Mouse (Mus musculus) frontal cortex, postnatal 36 days (tissue): ENCODE results near the gene 2210010C04Rik.

Source experiments
- DNase-seq, 2 experiments: peaks; one replicate each; pipeline ENCODE4 v3.0.0; 2022; ENCODE audit warnings: low spot score in 2 of 2

The 2210010C04Rik gene

GRCm38 (mm10) chr6:41035409-41035808 lies at the start of gene 2210010C04Rik:
2210010C04Rik (minus strand) TSS chr6:41035509.
- no peak for DNase-seq

DNA sequence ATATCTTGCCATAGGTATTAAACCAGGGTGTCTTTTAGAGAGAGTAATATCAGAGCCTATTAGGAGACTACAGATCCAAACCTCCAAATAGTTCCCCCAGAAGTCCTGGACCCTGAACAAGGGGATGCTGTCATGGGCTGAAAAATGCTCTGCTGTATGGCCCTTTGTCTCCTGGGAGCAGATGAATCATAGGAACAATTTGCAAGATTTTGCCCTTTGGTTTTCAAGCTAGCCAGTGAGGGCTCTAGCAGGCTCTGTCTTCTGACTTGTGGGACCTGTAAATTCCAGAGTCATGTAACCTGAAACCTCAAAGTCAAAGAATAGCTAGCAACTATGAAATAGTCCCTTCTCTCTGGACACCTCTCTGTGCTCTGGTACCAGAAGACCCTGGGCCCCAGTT lies 44.8 kb upstream of the 2210010C04Rik start:
- no peak for DNase-seq

DNA sequence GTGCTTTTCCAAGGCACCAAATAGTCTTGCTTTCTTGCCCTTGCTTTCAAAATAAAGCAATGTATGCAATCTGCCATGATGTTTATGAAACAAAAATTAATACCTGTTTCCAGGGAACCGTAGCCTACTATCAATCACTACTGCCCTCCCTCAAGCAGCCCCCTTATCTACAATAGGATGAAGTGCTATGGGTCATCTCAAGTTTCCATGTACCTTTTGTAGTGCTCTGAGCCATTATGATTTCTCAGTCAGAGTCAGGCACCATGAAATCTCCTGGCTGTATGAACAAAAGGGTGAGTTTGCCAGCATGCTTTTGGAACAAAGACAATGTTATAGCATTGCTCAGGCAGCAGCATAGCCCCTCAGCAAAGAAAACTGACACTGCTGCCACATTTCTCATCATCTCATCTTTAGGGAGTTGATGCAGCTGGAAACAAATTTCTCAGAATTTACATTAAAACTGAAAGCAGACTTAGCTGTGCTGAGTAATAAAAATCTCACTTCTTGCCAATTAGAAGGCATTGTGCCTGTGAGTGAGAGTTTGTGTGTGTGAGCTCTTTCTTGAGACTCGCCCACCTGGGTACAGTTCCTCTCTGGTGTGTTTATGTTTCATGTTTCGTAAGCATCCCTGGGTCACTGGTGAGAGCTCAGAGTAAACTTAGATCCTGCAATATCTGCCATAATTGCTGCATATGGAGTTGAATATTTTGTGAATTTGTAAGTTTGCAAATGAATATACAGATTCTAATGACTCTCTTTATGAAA lies 43.4 kb upstream of the 2210010C04Rik start:
- DNase-seq, result no peak

DNA sequence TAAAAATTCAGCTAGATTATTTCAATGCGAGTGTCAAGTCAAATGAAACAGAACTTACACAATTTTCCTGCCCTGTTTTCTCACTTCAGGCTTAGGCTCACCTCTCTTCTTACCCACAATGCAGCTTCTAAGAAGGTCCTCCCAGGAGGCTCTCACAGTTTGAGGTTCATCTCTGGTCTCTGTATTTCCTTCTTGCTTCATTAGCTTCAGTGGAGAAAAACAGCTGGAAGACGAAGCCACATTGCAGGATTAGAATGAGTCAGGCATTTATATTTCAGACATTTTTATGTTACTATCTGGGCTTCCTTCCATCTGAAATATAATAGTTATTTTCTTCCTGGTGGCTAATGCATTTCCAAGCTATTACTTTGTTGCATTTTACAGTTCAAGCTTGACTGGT lies 40.4 kb upstream of the 2210010C04Rik start:
- DNase-seq, result no peak

DNA sequence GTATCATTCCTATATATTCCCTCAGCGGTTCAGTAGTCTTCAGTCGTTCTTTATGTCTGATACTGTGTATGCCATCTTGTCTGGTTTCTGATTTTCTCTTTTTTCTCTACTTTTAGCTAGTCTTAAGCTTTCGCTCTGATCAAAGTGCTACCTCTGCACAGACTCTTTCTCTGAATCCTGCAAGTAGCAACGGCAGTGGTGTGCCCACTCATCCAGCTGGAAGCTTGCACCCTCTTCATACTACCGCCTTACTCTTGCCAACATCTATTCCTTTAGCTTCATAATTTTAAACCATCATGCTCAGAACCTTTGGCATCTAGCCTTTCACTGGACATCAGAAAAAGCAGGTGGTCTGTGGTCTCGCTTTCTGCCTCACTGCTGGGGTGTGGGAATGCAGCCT lies 28.0 kb upstream of the 2210010C04Rik start:
- DNase-seq, result peak in 1 of 2 experiments; percentile 51

- no peak for DNase-seq
These were observed 27.4 kb upstream of the 2210010C04Rik start for GRCm38 (mm10) chr6:41062746-41063145.

DNA sequence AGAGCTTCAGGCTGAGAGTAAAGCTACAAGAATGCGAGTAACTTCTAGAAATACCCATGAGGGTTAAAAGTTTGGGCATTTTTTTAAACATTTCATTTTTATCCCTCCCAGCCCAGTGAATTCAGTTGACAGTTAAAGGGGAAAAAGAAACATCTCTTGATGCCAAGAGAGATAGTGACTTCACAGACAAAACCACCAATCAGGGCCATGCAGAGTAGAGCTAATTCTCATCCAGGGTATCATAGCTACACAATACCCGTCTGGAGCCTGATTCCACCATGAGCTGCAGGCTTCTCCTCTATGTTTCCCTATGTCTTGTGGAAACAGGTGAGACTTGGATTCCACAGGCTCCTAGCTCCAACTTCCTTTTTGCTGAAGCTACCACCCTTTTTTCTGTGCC lies 26.8 kb upstream of the 2210010C04Rik start:
- no peak for DNase-seq

GRCm38 (mm10) chr6:41061085-41061484 lies 25.8 kb upstream of the 2210010C04Rik start:
- DNase-seq, result no peak

- DNase-seq, result peak; percentile 31 to 55
These were observed 22.3 kb upstream of the 2210010C04Rik start for GRCm38 (mm10) chr6:41057653-41058052.

DNA sequence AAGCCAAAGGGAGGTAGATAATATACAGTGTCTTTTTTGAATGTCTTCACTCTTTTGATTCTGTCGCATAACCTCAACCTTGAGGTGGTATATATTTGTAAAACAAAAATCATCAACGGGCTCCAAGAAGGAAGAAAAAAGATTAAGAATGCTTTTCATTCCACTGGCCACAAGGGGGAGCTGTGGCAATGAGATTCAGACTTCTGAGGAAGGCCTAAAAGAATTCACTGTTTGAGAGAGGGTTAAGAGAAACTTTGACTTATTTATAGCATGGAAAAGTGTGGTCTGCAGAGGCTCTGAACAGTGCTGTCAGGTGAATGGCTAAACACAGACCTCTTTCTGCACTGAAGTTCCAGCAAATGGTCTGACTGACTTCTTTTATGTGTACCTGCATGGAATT lies 20.3 kb upstream of the 2210010C04Rik start:
- DNase-seq, result peak; percentile 34 to 51

GRCm38 (mm10) chr6:41054379-41054778 lies 19.1 kb upstream of the 2210010C04Rik start:
- DNase-seq, result no peak

GRCm38 (mm10) chr6:41051824-41052223 lies 16.5 kb upstream of the 2210010C04Rik start:
- DNase-seq, result no peak

DNA sequence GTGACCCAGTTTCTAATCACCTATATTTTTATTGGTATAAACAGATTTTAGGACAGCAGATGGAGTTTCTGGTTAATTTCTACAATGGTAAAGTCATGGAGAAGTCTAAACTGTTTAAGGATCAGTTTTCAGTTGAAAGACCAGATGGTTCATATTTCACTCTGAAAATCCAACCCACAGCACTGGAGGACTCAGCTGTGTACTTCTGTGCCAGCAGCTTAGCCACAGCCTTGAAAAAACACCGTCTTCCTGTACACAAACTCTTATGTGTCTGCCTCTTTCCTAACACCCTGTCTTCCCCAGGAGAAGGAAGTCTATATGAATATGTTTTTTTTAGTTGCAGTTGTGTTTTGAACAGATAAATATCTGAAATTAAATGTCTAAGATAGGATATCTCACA lies 13.3 kb upstream of the 2210010C04Rik start:
- DNase-seq, result no peak

- DNase-seq, result no peak
These were observed 12.7 kb upstream of the 2210010C04Rik start for GRCm38 (mm10) chr6:41047961-41048360.

DNA sequence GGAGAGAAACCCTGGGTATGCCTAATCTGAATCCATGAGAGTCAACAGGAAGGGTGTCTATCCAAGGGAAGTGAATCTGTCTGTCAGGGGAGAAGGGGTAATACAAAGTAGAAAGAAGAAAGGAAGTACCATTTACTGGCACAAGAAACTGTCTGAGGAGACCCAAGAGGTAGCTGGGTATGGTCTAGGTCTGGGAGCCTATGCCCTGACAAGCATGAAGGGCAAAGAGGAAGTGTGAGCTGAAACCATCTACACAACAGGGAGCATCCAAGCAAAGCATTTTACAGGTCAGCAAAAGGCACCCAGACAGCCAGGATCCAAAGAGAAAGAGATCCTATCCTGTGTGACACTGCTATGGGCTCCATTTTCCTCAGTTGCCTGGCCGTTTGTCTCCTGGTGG lies 11.9 kb upstream of the 2210010C04Rik start:
- no peak for DNase-seq

- DNase-seq, result no peak
These were observed 11.2 kb upstream of the 2210010C04Rik start for GRCm38 (mm10) chr6:41046553-41046952.

DNA sequence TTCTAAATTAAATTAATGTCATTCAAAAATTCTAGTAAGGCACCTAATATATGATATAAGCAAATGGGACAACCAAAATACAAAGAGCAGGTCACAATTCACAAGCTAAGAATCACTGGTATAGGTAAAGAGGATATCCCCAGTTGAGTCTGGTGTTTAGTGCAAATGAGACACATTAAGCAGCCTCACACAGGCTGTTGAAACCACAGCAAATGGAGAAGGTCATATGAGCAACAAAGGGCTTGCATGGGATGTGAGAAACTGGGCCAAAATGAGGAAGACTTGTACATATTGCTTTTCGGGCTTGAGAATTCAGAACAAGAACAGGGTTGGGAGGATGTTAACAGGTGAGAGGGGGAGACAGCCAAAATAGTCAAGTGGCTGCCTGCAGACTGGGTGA lies 9.4 kb upstream of the 2210010C04Rik start:
- DNase-seq, result no peak

DNA sequence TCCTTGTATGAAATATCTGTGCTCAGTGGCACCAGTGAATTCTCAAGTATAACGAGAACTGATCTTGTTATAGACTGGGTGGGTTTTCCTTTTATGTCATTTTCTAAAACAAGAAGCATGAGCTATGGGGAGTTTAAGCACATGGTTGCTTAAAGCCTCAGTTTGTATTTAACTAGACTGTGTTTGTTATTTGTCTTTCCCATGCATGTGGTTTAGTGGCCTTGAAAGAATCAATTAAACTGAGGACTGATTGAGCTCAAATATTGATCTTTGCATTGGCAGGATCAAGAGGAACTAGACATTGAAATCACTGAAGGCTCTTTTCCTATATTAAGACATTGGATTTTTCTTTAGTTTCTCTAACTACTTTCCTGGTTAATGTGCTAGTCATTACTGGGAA lies 9.0 kb upstream of the 2210010C04Rik start:
- no peak for DNase-seq

- peak in 1 of 2 experiments; percentile 11 for DNase-seq
These were observed 2.5 kb downstream of the 2210010C04Rik start for GRCm38 (mm10) chr6:41032802-41033201.

DNA sequence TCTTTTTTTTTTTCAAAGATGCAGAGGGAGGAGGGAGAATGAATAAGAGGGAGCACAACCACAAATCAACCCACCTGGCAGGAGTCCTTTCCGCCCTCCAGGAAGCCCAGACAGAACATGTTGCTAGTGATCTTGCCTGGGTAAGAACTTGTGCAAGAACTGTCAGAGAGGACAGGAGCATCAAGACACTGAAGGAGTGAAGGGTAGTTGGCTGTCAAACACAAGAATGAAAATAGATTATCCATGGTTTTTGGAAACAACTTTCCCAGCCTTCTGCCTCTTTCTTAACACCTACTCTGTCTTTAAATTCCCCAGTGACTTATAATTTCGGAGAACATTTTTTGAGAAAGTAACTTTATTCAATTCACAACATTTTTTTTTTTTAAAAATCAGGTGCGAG lies 3.1 kb downstream of the 2210010C04Rik start:
- DNase-seq, result peak in 1 of 2 experiments; percentile 15

GRCm38 (mm10) chr6:41030821-41031220 lies 4.5 kb downstream of the 2210010C04Rik start:
- DNase-seq, result no peak

DNA sequence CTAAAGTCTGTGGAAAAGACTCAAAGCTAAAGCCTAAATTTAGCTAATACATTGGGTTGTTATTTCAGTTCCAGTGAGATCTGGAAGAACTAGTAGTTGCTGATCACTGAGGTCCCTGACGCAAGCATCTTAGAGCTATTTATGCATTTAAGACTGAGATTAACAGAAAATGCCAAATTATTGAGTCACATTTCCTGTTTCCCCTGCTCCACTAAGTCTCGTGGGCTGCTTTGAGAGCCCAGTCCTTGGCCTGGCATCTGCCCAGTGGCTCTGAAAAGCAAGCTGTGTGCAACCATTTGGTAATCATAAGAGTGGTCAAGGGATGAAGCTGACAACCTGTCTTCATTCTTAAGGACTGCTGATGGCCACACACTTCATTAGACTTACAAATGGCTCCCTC lies 8.3 kb downstream of the 2210010C04Rik start:
- no peak for DNase-seq

DNA sequence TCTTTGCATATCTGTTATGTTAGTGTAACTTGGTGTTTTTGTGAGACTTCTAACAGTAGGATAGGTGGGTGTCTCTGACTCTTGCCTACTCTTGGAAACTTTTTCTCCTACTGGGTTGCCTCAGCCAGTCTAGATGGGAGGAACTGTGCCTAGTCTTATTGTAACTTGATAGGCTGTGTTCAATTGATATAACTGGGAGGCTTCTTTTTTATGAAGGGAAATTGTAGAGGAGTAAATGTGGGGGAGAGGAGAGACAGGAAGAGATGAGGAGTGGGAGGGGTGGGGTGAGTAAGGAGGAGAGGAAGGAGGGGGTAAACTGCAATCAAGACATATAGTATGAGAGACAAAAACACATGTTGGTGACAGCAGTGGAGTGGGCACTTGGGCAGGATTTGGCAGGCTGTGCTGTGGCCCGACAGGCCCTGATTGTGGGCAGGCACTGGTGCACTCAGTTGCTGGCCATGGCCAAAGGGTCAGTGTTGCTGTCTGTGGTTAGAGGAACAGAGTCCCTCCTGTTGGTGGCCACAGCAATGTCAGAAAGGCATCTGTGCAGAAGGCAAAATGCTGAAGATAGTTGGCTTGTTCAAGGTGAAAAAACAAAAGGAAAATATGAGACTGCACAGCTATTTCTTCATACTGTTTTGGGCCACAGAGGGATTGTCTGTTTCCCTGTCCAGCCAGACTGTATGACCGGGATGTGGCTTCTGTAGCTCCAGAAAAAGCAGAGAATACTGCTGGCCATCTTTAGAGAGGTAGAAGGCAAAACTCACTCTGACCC lies 9.2 kb downstream of the 2210010C04Rik start:
- no peak for DNase-seq
